In the genomic region with DNA sequence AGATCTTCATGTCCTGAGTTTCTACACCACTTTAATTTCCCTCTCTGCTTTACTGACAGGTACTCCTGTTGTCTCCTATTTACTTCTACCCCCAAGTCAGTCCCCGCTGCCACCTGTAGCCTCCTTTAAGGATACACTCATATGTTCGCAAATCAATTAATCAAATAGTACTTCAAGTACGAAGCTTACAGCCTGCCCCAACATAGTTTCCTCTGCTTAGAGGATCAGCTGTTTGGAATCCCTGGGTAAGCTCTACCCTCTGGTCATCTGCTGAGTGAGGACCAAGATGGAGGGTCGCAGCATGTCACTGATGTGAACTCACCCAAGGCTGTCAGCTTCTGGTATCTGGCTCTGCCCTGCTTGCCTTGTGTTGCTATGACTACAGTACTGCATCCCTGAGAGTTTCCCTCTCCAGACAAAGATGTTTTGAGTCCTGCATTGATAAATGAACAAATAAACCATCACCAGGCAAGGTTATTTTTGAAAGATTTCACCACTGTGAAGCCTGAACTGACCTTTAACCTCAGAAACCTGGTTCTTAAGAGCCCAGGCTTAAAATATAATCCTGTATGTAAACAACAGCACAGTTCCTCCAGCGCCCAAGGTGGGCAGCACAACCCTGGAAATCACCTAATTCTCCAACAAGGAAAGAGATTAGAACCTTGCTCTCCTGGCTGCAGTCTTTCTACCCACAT, we compare ENCODE assay signal across 25 mouse cellular contexts.
A peak's percentile ranks its signal among the peaks of the same experiment; 100 is the strongest.
DNase-seq lines count a peak whose midpoint lies in the region; ATAC-seq and TF ChIP-seq lines count a peak whose summit lies in the region.
"Had no signal": no experiment of that assay in that cellular context is flagged by ENCODE, and none has a peak within 500 bp of the region (broad histone marks: within the 10 kb centered on the region; RNA-seq: fewer than 3 reads in every experiment).

No protein-coding gene starts in this region.

- DNase-seq in forebrain, postnatal 0 days: no peak
- DNase-seq in forebrain, embryonic 11.5 days (ENCODE audit: low spot score): no peak
- DNase-seq in midbrain, embryonic 10.5 days (ENCODE audit: low spot score): peak; percentile 15
- peak; percentile 74 for DNase-seq in midbrain, embryonic 11.5 days (ENCODE audit: low spot score, missing footprints)
- peak; percentile 13 for DNase-seq in retina, postnatal 1 day
- no peak for DNase-seq in layer of hippocampus, postnatal 36 days
- DNase-seq: adrenal gland, postnatal 10 days; cerebellum, adult 18-20 months; cerebellum, postnatal 25 days; gastrocnemius, adult 2 months; kidney, adult 8-10 months; kidney, postnatal 25 days; lung, embryonic 14.5 days; lung, postnatal 36 days; right cerebral cortex, postnatal 25 days; thymus, postnatal 25 days had no signal

- ATAC-seq in forebrain, postnatal 0 days: peak; percentile 48; the same call in 1 of the 2 replicates
- ATAC-seq in forebrain, embryonic 11.5 days (replicated peaks; ENCODE audit: low FRiP score): no peak
- no peak for ATAC-seq in midbrain, embryonic 13.5 days
- ATAC-seq in midbrain, embryonic 11.5 days (ENCODE audit: low FRiP score): no peak
- no peak for ATAC-seq in megakaryocyte, adult 5-6 weeks (ENCODE audit: poor library complexity, severe bottlenecking)
- ATAC-seq: forebrain, embryonic 13.5 days had no signal

- H3K27me3 ChIP-seq in forebrain, postnatal 0 days (ENCODE audit: insufficient read depth, low read length): no peaks in the 10 kb centered on the region
- no peaks in the 10 kb centered on the region for H3K27me3 ChIP-seq in forebrain, embryonic 11.5 days (ENCODE audit: control insufficient read depth, insufficient read depth, low read length)
- no peaks in the 10 kb centered on the region for H3K27me3 ChIP-seq in midbrain, embryonic 10.5 days (ENCODE audit: low read depth, poor library complexity, severe bottlenecking)
- no peaks in the 10 kb centered on the region for H3K27me3 ChIP-seq in midbrain, embryonic 13.5 days
- H3K27me3 ChIP-seq in midbrain, embryonic 11.5 days (ENCODE audit: control insufficient read depth, insufficient read depth, low read length): no peaks in the 10 kb centered on the region
- H3K27me3 ChIP-seq: forebrain, embryonic 13.5 days; limb, embryonic 13.5 days; midbrain, embryonic 12.5 days had no signal

- H3K4me1 ChIP-seq in forebrain, postnatal 0 days (ENCODE audit: insufficient read depth): no peaks in the 10 kb centered on the region
- no peaks in the 10 kb centered on the region for H3K4me1 ChIP-seq in forebrain, embryonic 11.5 days (replicated peaks; ENCODE audit: control insufficient read depth, insufficient read depth, low read length)
- H3K4me1 ChIP-seq in midbrain, embryonic 10.5 days: peaks cover 15% of the 10 kb centered on the region
- no peaks in the 10 kb centered on the region for H3K4me1 ChIP-seq in midbrain, embryonic 13.5 days (replicated peaks)
- no peaks in the 10 kb centered on the region for H3K4me1 ChIP-seq in midbrain, embryonic 11.5 days (ENCODE audit: control insufficient read depth, insufficient read depth, low read length)
- H3K4me1 ChIP-seq: forebrain, embryonic 13.5 days; heart, embryonic 10.5 days; midbrain, embryonic 12.5 days had no signal

- no peak overlapping the region for H3K4me3 ChIP-seq in forebrain, postnatal 0 days (ENCODE audit: low read depth, low read length)
- no peak overlapping the region for H3K4me3 ChIP-seq in forebrain, embryonic 11.5 days (ENCODE audit: low read depth, low read length)
- no peak overlapping the region for H3K4me3 ChIP-seq in midbrain, embryonic 10.5 days
- H3K4me3 ChIP-seq in midbrain, embryonic 13.5 days (replicated peaks): no peak overlapping the region
- no peak overlapping the region for H3K4me3 ChIP-seq in midbrain, embryonic 11.5 days (ENCODE audit: low read depth, low read length)
- H3K4me3 ChIP-seq: embryonic facial prominence, embryonic 13.5 days; erythroblast, embryonic 14.5 days; forebrain, embryonic 13.5 days; gastrocnemius, adult 2 months; heart, embryonic 10.5 days; limb, embryonic 13.5 days; midbrain, embryonic 12.5 days had no signal

- WGBS in forebrain, postnatal 0 days: 78% methylated on average over 5 of the region's 5 CpGs
- 76% methylated on average over 5 of the region's 5 CpGs for WGBS in forebrain, embryonic 11.5 days
- WGBS in midbrain, embryonic 10.5 days: 73% methylated on average over 5 of the region's 5 CpGs
- WGBS in midbrain, embryonic 13.5 days: 81% methylated on average over 5 of the region's 5 CpGs
- 70% methylated on average over 5 of the region's 5 CpGs for WGBS in midbrain, embryonic 11.5 days

- no peak overlapping the region for H3K4me2 ChIP-seq in forebrain, postnatal 0 days (ENCODE audit: low read depth)
- H3K4me2 ChIP-seq in forebrain, embryonic 11.5 days (ENCODE audit: low read depth, low read length, severe bottlenecking): no peak overlapping the region
- H3K4me2 ChIP-seq in midbrain, embryonic 13.5 days (replicated peaks): no peak overlapping the region
- no peak overlapping the region for H3K4me2 ChIP-seq in midbrain, embryonic 11.5 days
- H3K4me2 ChIP-seq: embryonic facial prominence, embryonic 13.5 days; forebrain, embryonic 13.5 days; limb, embryonic 13.5 days; lung, embryonic 14.5 days; midbrain, embryonic 12.5 days had no signal

- no peak overlapping the region for H3K9ac ChIP-seq in forebrain, postnatal 0 days
- no peak overlapping the region for H3K9ac ChIP-seq in forebrain, embryonic 11.5 days (ENCODE audit: low read length)
- H3K9ac ChIP-seq in midbrain, embryonic 13.5 days (replicated peaks): no peak overlapping the region
- no peak overlapping the region for H3K9ac ChIP-seq in midbrain, embryonic 11.5 days (ENCODE audit: low read length)
- H3K9ac ChIP-seq: embryonic facial prominence, embryonic 13.5 days; forebrain, embryonic 13.5 days; limb, embryonic 13.5 days; liver, embryonic 14.5 days; lung, embryonic 14.5 days; midbrain, embryonic 12.5 days had no signal

- H3K36me3 ChIP-seq in forebrain, postnatal 0 days (ENCODE audit: insufficient read depth): no peaks in the 10 kb centered on the region
- no peaks in the 10 kb centered on the region for H3K36me3 ChIP-seq in forebrain, embryonic 11.5 days (ENCODE audit: control insufficient read depth, insufficient read depth, low read length)
- H3K36me3 ChIP-seq in midbrain, embryonic 10.5 days: no peaks in the 10 kb centered on the region
- H3K36me3 ChIP-seq in midbrain, embryonic 13.5 days: no peaks in the 10 kb centered on the region
- H3K36me3 ChIP-seq in midbrain, embryonic 11.5 days (ENCODE audit: control insufficient read depth, insufficient read depth, low read length): no peaks in the 10 kb centered on the region
- H3K36me3 ChIP-seq: embryonic facial prominence, embryonic 13.5 days; heart, embryonic 10.5 days; limb, embryonic 13.5 days; midbrain, embryonic 12.5 days had no signal

- H3K9me3 ChIP-seq in forebrain, postnatal 0 days (ENCODE audit: low read length): no peaks in the 10 kb centered on the region
- H3K9me3 ChIP-seq in forebrain, embryonic 11.5 days (ENCODE audit: control insufficient read depth, low read length): no peaks in the 10 kb centered on the region
- H3K9me3 ChIP-seq in midbrain, embryonic 10.5 days (replicated peaks): no peaks in the 10 kb centered on the region
- H3K9me3 ChIP-seq in midbrain, embryonic 13.5 days: no peaks in the 10 kb centered on the region
- H3K9me3 ChIP-seq in midbrain, embryonic 11.5 days (ENCODE audit: control insufficient read depth, low read length): no peaks in the 10 kb centered on the region
- H3K9me3 ChIP-seq: embryonic facial prominence, embryonic 13.5 days; forebrain, embryonic 13.5 days; heart, embryonic 10.5 days; limb, embryonic 13.5 days; midbrain, embryonic 12.5 days had no signal

- no peak overlapping the region for H3K27ac ChIP-seq in forebrain, postnatal 0 days (ENCODE audit: low read depth, low read length)
- H3K27ac ChIP-seq in forebrain, embryonic 11.5 days (ENCODE audit: low read depth, low read length): no peak overlapping the region
- no peak overlapping the region for H3K27ac ChIP-seq in midbrain, embryonic 10.5 days (replicated peaks)
- H3K27ac ChIP-seq in midbrain, embryonic 13.5 days: no peak overlapping the region
- H3K27ac ChIP-seq in midbrain, embryonic 11.5 days (ENCODE audit: low read depth, low read length): no peak overlapping the region
- H3K27ac ChIP-seq: embryonic facial prominence, embryonic 13.5 days; forebrain, embryonic 13.5 days; gastrocnemius, adult 2 months; heart, embryonic 10.5 days; limb, embryonic 13.5 days; liver, embryonic 14.5 days; midbrain, embryonic 12.5 days had no signal

- no peak for TF ChIP-seq CTCF in forebrain, postnatal 0 days (IDR thresholded peaks at IDR 0.05; ENCODE audit: low read depth)

Comparison
In these comparisons a context has a peak if more than half of its experiments do, and no peak if none do; other contexts are left out.
1. DNase-seq: peak in midbrain, embryonic 10.5 days (single experiment), midbrain, embryonic 11.5 days (single experiment) and retina, postnatal 1 day (single experiment); none in forebrain, postnatal 0 days (single experiment), forebrain, embryonic 11.5 days (single experiment) and layer of hippocampus, postnatal 36 days (0 of 2).